Mouse (Mus musculus): ENCODE measurements around the gene Rab44. TPM values are rescaled to one million over a fixed set of nuclear protein-coding genes. Genes with fewer than 3 reads are reported as not detected.

Gene Rab44
- polyA plus RNA-seq, 2 experiments = 3.7 to 12.8 TPM

DNA sequence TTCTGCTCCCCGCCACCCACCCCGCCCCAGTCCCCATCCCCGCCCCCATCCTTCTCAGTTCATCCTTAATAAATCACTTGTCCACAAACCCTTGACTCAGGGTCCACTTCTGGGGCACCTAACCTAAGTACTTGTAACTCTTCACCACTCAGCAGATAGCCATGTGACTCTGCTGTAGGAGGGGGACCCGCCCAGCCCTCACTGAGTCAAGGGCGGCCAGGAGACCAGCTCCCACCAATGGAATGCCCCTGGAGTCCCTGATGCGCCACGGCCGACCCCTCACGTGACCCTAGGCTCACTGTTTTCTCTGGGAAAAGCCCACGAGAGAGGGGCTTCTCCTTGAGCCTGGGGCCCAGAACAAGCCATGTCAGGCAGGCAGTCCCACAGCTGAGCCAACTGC, 44.9 kb upstream of the Rab44 start:
- Histone ChIP-seq H3K4me2 (ENCODE audit: low read depth) (no peak overlapping the region), H3K27ac (no peak overlapping the region), H3K27me3 (ENCODE audit: control insufficient read depth, insufficient read depth, low read length) (no peaks in the 10 kb centered on the region), H3K9ac (replicated peaks) (no peak overlapping the region), H3K4me3 (ENCODE audit: insufficient read depth in 1 of 2, low read depth in 2 of 2, low read length in 2 of 2) (no peak overlapping the region), H3K9me3 (ENCODE audit: control insufficient read depth, low read length) (no peaks in the 10 kb centered on the region), H3K36me3 (replicated peaks; ENCODE audit: control insufficient read depth, insufficient read depth, low read depth) (no peaks in the 10 kb centered on the region), H3K4me1 (replicated peaks; ENCODE audit: control insufficient read depth in 2 of 2, insufficient read depth in 2 of 2, low read length in 1 of 2) (peaks cover 0 to 2% of the 10 kb centered on the region in 2 experiments; a peak in 1 of 4 replicates)
- no peak for TF ChIP-seq EP300 (IDR thresholded peaks at IDR 0.05; ENCODE audit: low read depth)
- TF ChIP-seq CTCF (IDR thresholded peaks at IDR 0.05; ENCODE audit: low read depth) = no peak
- DNase-seq (ENCODE audit: low read depth in 3 of 3, low spot score in 3 of 3) (no peak), ATAC-seq (ENCODE audit: insufficient read depth) (no peak)
- WGBS (ENCODE audit: insufficient replicate concordance) = 68% methylated on average over 10 of the region's 10 CpGs

DNA sequence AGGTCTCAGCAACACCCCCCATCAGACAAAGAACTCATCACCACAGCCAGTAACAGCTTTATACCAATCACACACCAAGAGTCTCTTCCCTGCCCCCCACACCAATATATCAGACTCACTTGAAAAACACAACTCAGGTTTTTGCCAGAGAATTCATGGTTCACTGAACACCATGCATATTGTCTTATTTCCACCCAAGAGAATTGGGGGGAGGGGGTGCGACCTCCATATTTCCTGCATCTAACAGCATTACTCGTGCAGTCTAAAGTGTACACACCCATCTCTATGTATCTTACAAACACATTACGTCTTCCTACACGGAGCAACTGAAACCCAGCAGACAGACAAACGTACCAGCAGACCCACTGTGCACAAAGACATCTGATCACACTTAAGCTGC, 42.1 kb upstream of the Rab44 start:
- TF ChIP-seq CTCF (IDR thresholded peaks at IDR 0.05; ENCODE audit: low read depth) (no peak), EP300 (IDR thresholded peaks at IDR 0.05; ENCODE audit: low read depth) (no peak)
- Histone ChIP-seq H3K36me3 (replicated peaks; ENCODE audit: control insufficient read depth, insufficient read depth, low read depth) (no peaks in the 10 kb centered on the region), H3K9ac (replicated peaks) (no peak overlapping the region), H3K27me3 (ENCODE audit: control insufficient read depth, insufficient read depth, low read length) (no peaks in the 10 kb centered on the region; the same call in 1 of the 2 replicates), H3K27ac (no peak overlapping the region), H3K9me3 (ENCODE audit: control insufficient read depth, low read length) (no peaks in the 10 kb centered on the region), H3K4me2 (ENCODE audit: low read depth) (no peak overlapping the region), H3K4me1 (replicated peaks; ENCODE audit: control insufficient read depth in 2 of 2, insufficient read depth in 2 of 2, low read length in 1 of 2) (peaks cover 0 to 2% of the 10 kb centered on the region in 2 experiments; a peak in 1 of 4 replicates), H3K4me3 (ENCODE audit: insufficient read depth in 1 of 2, low read depth in 2 of 2, low read length in 2 of 2) (no peak overlapping the region)
- DNase-seq (ENCODE audit: low read depth in 3 of 3, low spot score in 3 of 3) = no peak
- no peak for ATAC-seq (ENCODE audit: insufficient read depth)
- WGBS (ENCODE audit: insufficient replicate concordance) = 46% methylated on average over 5 of the region's 5 CpGs

DNA sequence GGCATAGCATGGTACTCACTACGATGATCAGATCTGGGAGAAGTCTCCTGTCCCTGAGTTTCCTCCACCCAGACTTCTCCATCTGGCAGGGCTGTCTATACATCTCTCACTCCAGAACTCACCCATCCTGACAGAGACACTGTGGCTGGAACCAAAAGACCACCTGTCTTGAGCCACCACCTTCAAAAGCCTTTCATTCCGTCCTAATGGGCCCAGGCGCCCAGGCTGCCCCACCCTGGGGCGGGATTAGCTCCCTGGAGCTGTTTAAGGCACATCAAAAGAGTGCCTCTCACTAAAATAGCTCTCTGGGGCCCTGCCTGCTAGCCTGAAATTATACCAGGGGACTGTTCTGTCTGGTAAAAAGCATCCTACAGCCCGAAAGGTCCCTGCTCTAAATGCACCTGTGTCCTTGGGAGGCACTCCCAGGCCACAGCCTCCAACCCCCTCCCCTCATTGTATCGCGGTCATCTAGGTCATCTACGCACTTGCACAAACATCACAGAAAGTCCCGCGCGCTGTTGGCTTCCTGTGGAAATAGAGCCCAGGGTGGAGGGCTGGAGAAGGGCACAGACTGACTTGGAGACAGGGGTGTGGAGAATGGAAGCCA, 41.1 kb upstream of the Rab44 start:
- TF ChIP-seq CTCF (IDR thresholded peaks at IDR 0.05; ENCODE audit: low read depth) = no peak
- no peak for TF ChIP-seq EP300 (IDR thresholded peaks at IDR 0.05; ENCODE audit: low read depth)
- ATAC-seq (ENCODE audit: insufficient read depth) (no peak), DNase-seq (ENCODE audit: low read depth in 3 of 3, low spot score in 3 of 3) (no peak)
- H3K4me2 ChIP-seq (ENCODE audit: low read depth) = no peak overlapping the region
- peaks cover 0 to 2% of the 10 kb centered on the region in 2 experiments; a peak in 1 of 4 replicates for H3K4me1 ChIP-seq (replicated peaks; ENCODE audit: control insufficient read depth in 2 of 2, insufficient read depth in 2 of 2, low read length in 1 of 2)
- H3K27me3 ChIP-seq (ENCODE audit: control insufficient read depth, insufficient read depth, low read length) = peaks cover 4% of the 10 kb centered on the region
- no peak overlapping the region for H3K4me3 ChIP-seq (ENCODE audit: insufficient read depth in 1 of 2, low read depth in 2 of 2, low read length in 2 of 2)
- no peak overlapping the region for H3K27ac ChIP-seq
- H3K9ac ChIP-seq (replicated peaks) = no peak overlapping the region
- H3K36me3 ChIP-seq (replicated peaks; ENCODE audit: control insufficient read depth, insufficient read depth, low read depth) = no peaks in the 10 kb centered on the region
- no peaks in the 10 kb centered on the region for H3K9me3 ChIP-seq (ENCODE audit: control insufficient read depth, low read length)
- 24% methylated on average over 11 of the region's 11 CpGs for WGBS (ENCODE audit: insufficient replicate concordance)

DNA sequence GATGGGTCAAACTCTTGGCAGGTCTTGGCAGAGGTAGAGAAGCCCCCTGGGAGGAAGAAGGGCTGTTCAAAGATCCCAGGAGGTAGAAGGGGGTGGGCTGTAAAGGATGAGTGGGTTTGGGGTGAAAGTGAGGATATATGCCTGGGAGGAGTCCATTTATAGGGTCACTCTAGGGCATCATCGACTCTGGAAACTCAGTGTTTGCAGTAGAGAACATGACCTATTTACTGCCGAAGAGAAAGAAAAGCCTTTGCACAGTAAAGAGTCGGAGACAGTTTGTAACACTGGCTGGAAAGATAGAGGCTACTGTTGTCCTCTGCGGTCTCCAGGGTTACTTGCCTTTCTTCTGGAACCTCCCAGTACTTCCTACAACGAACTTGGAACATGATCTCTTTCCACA, 40.6 kb upstream of the Rab44 start:
- Histone ChIP-seq H3K9me3 (ENCODE audit: control insufficient read depth, low read length) (no peaks in the 10 kb centered on the region), H3K27me3 (ENCODE audit: control insufficient read depth, insufficient read depth, low read length) (peaks cover 7% of the 10 kb centered on the region), H3K36me3 (replicated peaks; ENCODE audit: control insufficient read depth, insufficient read depth, low read depth) (no peaks in the 10 kb centered on the region), H3K4me2 (ENCODE audit: low read depth) (no peak overlapping the region), H3K27ac (no peak overlapping the region), H3K4me3 (ENCODE audit: insufficient read depth in 1 of 2, low read depth in 2 of 2, low read length in 2 of 2) (no peak overlapping the region), H3K9ac (replicated peaks) (no peak overlapping the region), H3K4me1 (replicated peaks; ENCODE audit: control insufficient read depth in 2 of 2, insufficient read depth in 2 of 2, low read length in 1 of 2) (peaks cover 0 to 2% of the 10 kb centered on the region in 2 experiments; a peak in 1 of 4 replicates)
- DNase-seq (ENCODE audit: low read depth in 3 of 3, low spot score in 3 of 3) (no peak), ATAC-seq (ENCODE audit: insufficient read depth) (no peak)
- TF ChIP-seq CTCF (IDR thresholded peaks at IDR 0.05; ENCODE audit: low read depth) (no peak), EP300 (IDR thresholded peaks at IDR 0.05; ENCODE audit: low read depth) (no peak)
- 51% methylated on average over 5 of the region's 5 CpGs for WGBS (ENCODE audit: insufficient replicate concordance)

DNA sequence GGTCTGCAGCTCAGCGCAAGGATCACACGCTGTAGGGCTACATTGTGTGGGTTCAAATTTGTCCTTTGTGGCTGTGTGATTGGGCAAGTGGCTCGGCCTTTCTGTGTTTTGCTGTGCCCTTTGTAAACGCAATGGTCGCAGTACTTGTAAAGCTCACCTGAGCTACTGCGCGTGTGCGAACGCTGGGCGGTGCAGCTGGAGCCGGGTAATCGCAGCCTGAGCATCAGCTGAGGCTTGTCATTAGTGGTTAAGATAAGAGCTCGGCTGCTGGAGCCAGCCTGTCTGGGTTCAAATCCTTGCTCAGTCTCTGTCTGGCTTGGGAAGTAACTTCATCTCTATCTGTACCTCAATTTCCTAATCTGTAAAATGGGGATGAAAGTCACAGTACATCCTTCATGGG, 39.9 kb upstream of the Rab44 start:
- WGBS (ENCODE audit: insufficient replicate concordance) = 53% methylated on average over 13 of the region's 13 CpGs
- no peak for DNase-seq (ENCODE audit: low read depth in 3 of 3, low spot score in 3 of 3)
- Histone ChIP-seq H3K4me3 (ENCODE audit: insufficient read depth in 1 of 2, low read depth in 2 of 2, low read length in 2 of 2) (no peak overlapping the region), H3K4me1 (replicated peaks; ENCODE audit: control insufficient read depth in 2 of 2, insufficient read depth in 2 of 2, low read length in 1 of 2) (peaks cover 0 to 5% of the 10 kb centered on the region in 2 experiments; a peak in 1 of 4 replicates), H3K27ac (no peak overlapping the region), H3K9ac (replicated peaks) (no peak overlapping the region), H3K4me2 (ENCODE audit: low read depth) (no peak overlapping the region), H3K36me3 (replicated peaks; ENCODE audit: control insufficient read depth, insufficient read depth, low read depth) (no peaks in the 10 kb centered on the region), H3K9me3 (ENCODE audit: control insufficient read depth, low read length) (no peaks in the 10 kb centered on the region), H3K27me3 (ENCODE audit: control insufficient read depth, insufficient read depth, low read length) (peaks cover 12% of the 10 kb centered on the region)
- TF ChIP-seq EP300 (IDR thresholded peaks at IDR 0.05; ENCODE audit: low read depth) (no peak), CTCF (IDR thresholded peaks at IDR 0.05; ENCODE audit: low read depth) (no peak)
- ATAC-seq (ENCODE audit: insufficient read depth) = no peak
